Mouse (Mus musculus): ENCODE measurements around the gene Fkbp10.

Gene Fkbp10

DNA sequence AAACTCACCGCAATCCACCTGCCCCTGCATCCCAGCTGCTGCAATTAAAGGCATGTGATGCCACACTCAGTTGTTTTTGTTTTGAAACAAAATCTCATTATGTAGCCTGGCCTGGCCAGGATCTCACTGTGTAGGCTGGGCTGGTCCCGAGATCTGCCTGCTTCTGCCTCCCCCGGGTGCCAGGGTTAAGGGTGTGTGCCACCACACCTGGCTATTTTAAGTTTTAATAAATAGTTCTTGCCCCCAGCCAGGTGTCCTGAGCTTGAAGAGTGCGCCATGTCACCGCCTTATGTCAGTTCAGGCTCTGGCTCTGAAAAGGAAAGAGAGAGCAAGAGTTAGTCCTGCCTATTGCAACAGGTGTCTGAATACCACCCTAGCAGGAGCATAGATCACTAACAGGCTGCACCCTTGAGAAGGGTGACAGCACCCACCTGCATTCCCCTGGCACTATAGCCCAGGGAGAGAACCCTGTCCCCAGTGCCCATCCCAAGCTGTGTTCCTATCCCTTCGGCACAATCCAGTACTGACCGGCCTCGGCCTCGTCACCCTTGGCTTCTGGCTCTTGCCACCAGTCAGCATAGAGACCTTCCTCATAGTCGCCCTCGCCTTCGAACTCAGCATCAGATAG is 6.5 kb upstream of the Fkbp10 start:
- intact Hi-C loops (cut with DNase I) = loop anchor here (2.0 kb wide), 1 partner anchor 46 kb away; no protein-coding TSS in a partner anchor

DNA sequence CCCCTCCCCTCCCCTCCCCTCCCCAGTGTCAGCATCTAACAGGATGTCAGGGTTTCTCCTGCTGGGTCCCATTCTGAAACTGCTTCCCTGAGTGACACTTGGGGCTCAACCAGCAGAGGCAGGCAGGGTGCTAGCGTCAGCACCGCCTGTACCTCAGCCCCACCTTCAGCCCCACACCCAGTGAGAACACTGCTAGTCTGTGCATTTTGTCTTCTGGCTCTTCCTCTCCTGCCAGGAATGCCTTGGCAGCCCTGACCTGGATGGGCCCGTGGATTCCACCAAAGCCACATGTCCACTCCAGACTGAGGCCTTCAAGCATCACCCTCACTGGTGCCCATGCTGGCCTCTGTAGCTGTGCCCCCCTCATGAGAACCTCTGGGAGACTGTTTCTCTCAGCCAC is 5.8 kb upstream of the Fkbp10 start:
- intact Hi-C loops (cut with DNase I) = loop anchor here (2.0 kb wide), 1 partner anchor 47 kb away; no protein-coding TSS in a partner anchor

DNA sequence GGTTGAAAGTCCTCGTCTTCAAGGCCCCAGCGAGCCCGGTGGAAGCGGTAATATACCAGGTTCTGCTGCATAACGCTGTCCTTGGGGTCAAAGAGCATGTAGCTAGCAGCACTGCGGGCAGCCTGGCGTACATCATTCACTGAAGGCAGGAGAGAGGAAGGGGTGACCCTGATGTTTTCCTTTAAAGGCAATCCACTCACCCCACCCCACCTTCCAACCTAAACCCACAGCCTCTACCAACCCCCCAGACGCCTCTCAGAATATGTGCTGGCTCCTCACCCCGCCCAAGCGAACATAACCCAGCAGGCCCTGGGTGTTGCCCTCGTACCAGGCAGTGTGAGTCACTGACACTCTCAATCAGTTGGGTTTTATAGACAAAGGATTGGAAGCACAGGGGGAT is 3.8 kb upstream of the Fkbp10 start:
- intact Hi-C loops (cut with DNase I) = no loop called here

DNA sequence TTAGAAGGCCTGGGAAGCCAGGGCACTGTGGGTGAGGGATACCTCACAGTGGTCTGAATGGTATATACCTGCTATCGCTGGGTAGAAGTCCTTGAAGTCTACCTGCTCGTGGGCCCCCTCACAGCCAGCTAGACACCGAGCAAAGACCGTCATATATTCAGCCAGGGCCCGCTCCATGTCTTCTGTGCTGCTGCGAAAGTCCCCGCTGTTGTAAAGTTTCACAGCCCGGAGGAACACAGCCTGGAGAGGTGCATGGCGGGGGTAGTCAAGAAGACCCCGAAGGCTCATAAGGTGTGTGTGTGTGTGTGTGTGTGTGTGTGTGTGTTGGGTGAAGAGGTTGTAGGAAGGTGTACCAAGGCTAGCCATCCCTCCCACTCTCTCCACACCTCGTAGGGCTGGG is 2.0 kb upstream of the Fkbp10 start:
- intact Hi-C loops (cut with DNase I) = no loop called here

DNA sequence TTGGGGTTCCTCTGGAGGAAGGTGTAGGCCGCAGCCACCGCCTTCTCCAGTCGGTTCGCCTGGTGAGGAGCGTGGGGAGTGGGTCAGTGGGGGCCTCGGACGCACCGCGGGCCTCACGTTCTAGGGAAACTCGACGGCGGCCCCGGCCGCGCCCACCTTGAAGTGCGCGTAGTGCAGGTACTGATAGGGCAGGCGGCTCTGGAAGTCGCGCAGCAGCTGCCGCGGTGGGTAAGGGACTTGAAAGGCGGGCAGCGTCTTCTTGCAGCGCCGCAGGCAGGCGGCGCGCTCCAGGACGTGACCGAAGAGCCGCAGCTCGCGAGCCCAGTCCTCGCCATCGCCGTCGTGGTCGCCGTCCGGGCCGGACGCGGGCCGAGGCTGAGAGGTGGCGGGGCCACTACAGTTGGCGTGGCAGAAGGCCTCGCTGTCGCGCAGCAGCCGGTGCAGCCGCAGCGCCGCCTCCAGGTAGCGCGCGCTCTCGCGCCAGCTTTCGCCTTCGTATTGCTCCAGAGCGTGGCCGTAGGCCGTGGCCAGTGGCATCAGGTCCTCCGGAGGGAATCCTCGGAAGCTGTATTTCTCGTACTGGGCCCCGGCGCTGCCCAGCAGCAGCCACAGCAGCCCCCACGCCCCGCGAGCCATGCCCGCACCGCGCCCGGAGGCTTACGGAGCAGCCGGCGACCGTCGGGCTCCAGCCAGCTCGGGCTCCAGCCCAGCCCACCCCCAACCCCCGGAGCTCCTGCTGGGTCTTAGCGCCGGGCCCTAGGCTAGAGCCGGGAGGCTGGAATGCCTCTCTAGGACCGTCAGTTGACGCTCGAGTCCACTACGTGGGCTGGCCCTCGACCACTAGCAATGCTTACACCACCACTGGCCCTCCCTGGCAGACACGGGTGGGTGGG is 1.2 kb upstream of the Fkbp10 start, which contains the start of gene P3h4:
Gene P3h4, minus strand, starts transcription at position 816 of the 893 bp plus-strand sequence.
- intact Hi-C loops (cut with DNase I) = no loop called here

DNA sequence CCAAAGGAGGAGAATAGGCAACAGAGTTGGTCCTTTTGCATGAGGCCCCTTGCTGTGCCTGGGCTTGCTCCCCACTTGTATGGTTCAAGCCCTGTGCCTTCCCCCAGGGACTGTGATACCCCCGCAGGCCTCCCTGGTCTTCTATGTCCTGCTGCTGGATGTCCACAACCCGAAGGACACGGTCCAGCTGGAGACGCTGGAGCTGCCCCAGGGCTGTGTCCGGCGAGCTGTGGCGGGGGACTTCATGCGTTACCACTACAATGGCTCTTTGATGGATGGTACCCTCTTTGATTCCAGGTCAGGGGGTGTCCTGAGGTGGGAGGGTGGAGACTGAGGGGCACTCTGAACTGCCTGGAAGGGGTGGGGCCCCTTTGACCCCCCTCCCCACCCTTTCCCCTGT is 6.0 kb downstream of the Fkbp10 start:
- intact Hi-C loops (cut with DNase I) = no loop called here

DNA sequence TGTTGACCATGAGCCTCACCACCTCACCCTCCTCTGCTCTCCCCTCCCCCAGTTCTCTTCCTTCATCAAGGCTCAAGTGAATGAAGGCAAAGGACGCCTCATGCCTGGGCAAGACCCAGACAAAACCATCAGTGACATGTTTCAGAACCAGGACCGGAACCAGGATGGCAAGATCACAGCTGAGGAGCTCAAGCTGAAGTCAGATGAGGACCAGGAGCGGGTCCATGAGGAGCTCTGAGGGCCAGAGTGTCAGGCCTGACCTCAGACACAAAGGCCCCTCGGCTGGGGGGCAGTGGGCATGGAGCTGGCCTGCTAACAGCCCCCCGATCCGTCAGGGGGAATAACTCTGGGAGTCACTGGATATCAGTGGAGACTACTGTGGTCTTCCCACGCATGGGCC is 8.3 kb downstream of the Fkbp10 start:
- intact Hi-C loops (cut with DNase I) = no loop called here

DNA sequence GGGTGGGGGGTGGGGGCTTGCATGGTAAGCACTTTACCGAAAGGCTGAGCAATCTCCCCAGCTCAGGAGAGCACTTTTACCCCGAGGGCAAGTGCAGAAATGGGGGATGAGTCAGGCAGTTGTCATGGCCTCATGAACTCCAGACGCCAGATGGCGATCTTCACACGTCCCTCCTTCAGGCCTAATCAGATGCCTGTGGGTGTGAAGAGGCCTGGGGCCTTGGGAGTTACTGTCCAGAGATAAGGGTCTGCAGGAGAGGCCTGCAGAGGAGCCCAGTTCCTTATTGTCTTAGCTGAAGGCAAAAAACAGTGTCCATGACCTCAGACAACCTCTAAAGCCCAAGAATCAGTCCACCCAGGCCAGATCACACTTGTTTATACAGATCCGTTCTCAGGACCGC is 10.4 kb downstream of the Fkbp10 start:
- intact Hi-C loops (cut with DNase I) = loop anchor here (2.0 to 5.0 kb wide), 3 partner anchors 46 to 275 kb away; partner anchors contain the start of gene Klhl11

DNA sequence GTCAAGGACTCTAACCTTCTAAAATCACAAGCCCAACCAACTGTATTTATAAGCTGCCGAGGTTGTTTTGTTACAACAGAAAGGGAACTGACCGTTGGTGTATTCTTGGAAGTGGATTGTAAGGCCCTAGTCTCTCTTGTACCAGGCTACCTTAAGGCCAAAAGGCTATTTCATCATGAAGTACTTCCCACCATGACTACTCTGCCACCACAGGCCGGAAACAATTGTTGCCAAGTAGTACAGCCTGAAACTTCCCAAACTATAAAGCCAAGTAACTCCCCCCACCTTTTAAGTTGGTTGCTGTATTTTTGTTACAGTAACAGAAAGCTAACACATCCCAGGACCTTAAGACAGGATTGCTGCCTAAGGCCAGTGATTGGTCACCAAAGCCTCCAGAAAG is 11.3 kb downstream of the Fkbp10 start:
- intact Hi-C loops (cut with DNase I) = loop anchor here (2.0 to 5.0 kb wide), 3 partner anchors 45 to 274 kb away; partner anchors contain the start of gene Klhl11

DNA sequence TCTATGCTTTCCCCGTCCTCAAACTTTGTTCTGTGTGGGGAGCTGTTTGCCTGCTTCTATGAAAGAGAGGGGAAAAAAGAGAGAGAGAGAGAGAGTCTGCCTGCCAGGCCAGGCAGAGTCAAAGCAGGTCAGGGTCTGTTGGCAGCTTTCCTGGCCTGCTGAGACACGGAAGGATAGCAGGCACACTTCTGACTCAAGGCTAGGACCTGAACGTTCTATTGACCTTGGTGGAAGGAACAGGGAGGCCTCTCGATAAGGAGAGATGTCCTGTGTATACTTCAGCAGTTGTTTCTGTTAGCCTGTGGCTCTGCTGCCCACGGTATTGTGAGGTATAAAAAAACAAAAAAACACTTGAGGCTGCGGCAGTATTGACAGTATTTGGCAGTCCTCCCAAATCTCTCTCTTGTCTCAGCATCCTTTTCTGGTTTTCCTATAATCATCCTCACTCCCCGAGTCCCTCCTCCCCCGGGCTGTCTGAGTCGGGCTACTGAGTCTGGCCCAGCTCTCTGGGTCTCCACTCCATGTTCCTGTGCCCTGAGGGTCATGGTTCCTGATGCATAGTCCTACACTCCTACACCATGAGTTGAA is 13.2 kb downstream of the Fkbp10 start:
- intact Hi-C loops (cut with DNase I) = loop anchor here (5.0 kb wide), 2 partner anchors 44 to 129 kb away; partner anchors contain the start of gene Klhl11

DNA sequence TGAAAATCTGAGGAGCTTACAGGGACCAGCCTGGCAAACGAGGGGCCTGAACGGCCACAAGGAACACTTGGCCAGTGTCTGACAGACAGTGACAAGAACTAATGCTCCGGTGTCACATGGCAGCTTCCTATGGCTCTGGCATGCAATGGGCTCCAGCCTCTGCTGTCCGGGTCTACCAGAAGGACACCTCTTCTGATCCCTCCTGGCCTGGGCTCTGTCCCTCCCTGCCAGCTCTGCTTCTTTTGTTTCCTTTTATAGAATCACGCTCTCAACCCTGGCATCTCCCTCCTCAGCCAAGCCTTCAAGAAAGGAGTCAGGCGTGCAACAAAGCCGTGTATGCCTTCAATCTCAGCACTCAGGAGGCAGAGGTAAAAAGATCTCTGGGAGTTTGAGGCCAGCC is 14.6 kb downstream of the Fkbp10 start:
- intact Hi-C loops (cut with DNase I) = no loop called here

DNA sequence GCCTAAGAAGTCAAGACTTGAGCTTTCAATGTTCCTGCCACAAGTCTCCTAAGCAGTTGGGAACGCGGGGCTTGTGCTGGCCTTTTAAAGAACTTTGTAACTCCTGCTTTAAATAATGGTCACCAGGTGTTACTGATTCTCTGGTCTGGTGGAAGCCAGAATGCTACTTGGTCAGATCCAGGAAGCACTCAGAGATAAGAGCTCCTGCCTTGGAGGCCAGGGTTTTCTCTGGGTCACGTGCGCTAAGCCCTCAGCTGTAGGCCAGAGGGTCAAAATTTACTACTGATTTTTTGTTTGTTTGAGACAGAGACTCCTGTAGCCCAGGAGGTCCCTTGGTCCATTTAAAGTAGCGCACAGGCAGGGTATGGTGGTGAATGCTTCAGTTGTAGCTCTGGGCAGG is 16.5 kb downstream of the Fkbp10 start:
- intact Hi-C loops (cut with DNase I) = no loop called here

DNA sequence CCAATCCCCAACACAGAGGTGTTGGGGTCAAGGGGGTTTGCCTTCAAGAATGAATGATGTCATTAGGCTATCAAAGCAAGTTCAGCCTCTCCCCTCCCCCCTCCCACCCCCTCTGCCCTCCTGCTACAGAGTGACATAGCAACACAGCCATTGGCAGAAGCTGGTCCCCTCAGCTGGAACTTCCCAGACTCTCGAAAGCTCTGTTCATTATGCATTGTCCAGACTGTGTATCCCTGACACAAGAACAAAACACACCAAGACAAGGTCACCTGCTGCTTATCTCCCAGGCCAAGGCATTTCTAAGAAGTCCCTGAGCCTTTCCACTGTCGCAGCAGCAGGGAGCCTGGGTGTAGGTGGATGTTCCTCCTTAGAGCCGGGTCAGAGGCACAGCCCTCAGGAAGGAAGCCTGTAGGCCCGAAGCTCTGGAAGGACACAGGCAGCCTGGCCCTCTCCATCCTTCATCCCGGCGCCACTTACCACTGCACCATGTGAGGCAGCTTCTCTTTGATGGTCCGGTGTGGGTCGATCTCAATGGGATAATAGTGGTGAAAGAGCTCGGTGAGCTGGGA is 20.3 kb downstream of the Fkbp10 start:
- intact Hi-C loops (cut with DNase I) = no loop called here

DNA sequence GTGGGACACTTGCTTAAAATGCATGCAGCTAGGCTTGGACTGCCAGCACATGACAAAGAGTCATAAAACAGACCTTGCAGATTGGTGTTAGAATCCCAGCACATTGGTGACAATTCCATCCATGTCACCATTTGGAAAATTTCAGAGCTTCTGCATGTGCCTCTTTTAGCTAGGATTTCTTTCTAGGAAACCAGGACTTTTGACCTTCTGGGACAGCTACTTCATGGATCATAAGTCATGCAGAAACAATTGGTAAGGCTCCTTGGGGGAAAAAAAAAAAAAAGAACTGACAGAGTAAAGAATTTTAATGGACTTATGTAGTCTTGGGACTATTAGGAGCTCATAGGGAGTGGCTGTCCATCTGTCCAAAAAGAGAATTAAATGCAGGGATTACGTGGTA is 22.4 kb downstream of the Fkbp10 start:
- intact Hi-C loops (cut with DNase I) = no loop called here

DNA sequence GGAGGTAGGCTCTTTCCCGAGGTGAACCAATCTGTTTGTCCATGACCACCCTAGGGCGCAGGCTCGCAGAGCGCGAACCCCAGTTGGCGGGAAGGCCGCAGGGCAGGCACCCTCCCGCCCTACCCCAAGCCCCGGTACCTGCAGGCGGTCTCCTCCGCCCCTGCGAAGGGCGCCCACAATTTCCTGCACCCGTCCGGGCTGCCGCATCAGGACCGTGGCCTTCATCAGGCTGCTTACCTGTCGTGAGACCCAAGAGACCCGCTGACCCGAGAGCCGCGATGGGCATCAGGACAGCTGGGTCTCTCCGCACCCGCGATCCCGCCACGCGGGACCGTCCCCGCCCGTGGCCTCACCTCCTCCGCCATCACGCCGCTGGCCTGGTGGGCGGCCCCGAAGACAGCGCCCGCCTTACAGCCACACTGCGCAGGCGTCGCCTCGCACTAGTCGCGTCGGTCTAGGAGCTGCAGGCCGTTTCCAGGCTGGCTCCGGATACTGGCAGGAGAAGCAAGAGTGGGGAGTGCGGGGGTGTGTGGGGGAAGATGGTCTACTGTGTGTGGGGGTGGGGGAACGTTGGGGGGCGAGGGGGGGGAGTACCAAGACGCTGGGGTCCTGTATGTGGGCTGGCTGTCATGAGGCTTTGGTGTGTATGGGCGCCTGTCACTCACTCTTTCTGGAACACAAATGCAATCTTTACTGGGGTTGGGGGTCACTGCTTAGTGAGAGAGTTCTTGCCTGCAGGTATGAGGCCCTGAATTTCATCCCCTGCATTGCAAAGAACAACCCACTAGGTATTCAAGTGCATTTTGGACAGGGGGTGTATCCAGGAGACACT is 25.4 kb downstream of the Fkbp10 start:
- intact Hi-C loops (cut with DNase I) = no loop called here

DNA sequence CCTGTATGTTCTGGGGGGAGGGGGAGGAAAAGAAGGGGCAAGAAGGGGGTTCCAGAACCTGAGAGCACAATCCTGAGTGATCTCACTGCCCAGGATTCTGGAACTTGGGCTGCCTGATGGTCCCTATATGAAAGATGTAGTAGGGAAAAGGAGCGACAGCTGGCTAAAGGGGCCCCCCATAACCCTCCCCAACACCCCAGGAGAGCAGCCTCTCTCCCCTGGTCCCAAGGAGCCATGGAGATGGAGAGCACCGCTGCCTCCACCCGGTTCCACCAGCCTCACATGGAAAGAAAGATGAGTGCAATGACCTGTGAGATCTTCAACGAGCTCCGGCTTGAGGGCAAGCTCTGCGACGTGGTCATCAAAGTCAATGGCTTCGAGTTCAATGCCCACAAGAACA is 26.3 kb downstream of the Fkbp10 start, which contains the start of the genes Nt5c3b and Klhl10:
Gene Nt5c3b, minus strand, starts transcription at position 12 of the 400 bp plus-strand sequence.
Gene Klhl10, plus strand, starts transcription at position 121 of the 400 bp plus-strand sequence.
- intact Hi-C loops (cut with DNase I) = no loop called here

DNA sequence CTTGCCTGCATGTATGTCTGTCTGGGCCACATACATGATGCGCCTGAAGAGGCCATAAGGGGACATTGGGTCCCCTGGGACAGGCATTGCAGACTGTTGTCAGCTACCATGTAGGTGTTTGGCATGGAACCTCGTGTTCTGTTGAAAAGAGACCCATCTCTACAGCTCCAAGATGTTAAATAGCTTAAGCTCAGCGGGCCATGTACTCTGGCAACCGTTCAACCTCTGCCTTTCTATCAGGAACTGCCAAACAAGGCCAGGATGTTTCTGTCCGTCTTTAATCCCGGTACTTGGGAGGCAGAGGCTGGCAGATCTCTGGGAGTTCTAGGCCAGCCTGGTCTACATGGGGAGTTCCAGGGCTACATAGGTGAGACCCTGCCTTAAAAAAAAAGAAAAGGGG is 27.1 kb downstream of the Fkbp10 start:
- intact Hi-C loops (cut with DNase I) = no loop called here

DNA sequence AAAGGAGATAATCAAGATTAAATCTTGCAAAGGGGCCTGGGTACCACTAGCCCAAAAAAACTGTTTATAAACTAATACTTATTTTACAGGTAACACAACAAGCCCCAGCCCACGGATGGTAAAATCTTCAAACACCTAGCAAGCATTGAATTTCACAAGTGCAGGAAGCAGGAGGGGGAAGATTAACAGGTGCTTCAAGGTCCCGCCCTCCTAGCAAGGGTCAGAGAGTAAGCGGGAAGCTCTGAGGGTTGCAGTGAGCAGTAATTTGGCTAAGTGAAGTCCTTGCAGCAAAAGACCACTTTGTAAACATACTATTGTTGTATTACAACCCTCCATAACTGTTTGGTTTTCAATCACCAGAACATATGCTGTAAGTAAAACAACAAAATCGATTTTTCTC is 41.8 kb downstream of the Fkbp10 start:
- intact Hi-C loops (cut with DNase I) = no loop called here

DNA sequence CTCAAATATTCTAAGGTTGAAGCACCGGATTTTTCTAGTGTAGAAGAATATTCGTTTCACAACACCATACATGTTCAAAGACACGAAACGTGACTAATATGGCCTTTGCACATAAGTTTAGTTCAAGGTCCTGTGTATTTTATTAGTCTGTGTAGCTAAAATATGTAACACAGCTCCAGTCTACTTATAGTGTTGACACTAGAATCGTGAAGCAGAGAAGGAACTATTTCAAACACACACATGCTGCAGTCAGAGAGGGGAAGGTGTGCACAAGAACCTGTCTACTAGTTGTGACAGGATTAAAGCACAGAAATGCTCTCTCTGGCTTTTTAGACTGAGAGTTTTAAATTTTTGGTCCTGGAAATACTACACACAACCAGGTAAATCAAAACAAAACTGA is 42.2 kb downstream of the Fkbp10 start:
- intact Hi-C loops (cut with DNase I) = no loop called here

DNA sequence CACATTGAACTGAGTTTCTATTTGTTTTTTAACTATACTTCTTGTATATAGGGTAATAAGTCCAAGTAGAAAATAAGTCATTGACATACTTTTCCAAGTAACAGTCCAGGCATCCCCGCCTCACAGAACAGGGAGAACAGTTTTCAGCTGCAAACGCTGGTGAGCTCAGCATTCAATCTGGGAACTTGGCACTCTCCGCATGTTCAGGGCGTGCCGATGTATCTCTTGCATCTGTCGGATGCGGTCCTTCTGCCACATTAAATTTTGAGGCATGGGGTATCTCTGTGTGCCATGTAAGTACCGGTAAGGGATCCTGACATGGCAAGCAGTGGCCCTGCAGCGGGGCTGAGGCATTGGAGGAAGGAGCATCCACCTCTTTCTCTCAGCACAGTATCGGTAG is 47.2 kb downstream of the Fkbp10 start:
- intact Hi-C loops (cut with DNase I) = no loop called here
